Mouse (Mus musculus): ENCODE measurements around the gene Fau. TPM values are rescaled to one million over a fixed set of nuclear protein-coding genes. Genes with fewer than 3 reads are reported as not detected.

The Fau gene
- polyA plus RNA-seq (2012; rRNA removed; ENCODE audit: low replicate concordance): 740 and 1,078 TPM in 2 replicates

DNA sequence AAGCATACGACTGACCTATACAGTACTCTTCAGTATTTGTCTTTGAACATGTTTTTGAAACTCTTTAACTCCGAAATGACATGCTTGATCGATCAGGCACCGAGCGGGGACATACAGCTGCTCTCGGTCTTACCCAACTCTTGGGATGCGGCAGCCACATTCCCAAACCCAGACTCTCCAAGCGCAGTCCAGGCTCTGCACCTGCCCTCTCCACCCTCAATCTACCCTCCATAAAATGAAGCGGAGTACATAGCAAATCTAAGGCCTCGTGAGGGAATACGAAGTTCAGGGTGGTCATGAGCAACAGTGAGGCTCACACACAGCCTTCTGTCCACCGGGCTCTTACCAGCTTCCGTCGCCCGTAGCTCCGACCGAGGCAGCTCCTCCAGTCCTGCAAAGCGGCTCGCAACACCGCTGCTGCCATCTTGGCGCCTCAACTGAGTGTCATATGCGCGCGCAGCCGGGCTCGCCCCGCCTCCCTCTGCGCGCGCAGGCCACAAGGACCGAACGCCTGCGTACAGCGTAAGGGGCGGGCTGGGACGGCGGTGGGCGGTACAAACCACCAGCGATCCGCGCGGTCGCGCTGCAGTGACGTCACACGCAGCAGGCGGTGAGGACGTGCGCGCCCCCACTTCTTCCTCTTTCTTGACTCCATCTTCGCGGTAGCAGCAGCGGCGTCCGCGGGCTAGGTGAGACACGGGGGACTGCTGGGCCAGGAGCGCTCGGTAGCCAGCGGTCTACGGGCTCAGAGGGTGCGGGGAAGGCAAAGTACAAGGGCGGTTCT, at the start of gene Fau, which contains the start of gene Mrpl49:
TSS of gene Fau (plus strand) at position 532 of the 784 bp plus-strand sequence.
TSS of gene Mrpl49 (minus strand) at position 473 of the 784 bp plus-strand sequence.

DNA sequence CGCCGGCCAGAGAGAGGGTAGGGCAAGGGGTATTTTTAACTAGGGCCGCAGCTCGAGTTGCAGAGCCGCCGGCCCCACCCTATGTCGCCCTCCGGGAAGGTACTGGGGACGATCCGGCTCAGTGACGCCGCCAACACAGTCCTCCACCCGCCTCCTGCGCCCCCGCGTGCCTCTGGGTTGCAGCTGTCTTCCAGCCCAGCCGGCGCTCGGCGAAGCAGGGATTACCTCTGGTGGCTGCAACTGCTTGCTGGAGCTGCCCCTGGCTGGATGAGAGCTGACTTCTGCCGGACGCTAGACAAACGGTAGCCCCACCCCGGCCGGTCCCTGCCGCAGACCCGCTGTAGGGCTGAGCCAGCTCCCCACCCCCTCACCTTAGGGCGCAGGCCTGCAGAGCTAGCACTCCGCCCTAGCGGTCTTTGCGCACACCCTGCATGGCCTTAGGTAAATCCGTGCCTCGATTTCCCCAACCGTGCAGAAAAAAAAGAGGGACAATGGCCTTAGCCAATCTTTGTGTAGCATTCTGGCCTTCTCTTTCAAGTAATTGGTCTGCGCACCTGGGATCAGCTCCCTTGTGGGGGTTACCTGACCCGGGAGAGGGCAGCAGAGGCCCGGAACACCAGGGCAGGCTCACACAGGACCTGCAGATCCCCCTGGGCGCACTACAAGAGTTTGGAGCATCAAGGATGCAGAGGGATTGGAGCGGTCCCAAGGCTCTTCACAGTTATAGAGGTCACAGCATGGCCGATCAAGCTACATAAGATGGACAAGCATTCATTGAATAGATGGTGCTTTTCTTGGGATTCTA, 41.9 kb upstream of the Fau start, which contains the start of gene Capn1:
TSS of gene Capn1 (minus strand) at position 387 of the 805 bp plus-strand sequence.

DNA sequence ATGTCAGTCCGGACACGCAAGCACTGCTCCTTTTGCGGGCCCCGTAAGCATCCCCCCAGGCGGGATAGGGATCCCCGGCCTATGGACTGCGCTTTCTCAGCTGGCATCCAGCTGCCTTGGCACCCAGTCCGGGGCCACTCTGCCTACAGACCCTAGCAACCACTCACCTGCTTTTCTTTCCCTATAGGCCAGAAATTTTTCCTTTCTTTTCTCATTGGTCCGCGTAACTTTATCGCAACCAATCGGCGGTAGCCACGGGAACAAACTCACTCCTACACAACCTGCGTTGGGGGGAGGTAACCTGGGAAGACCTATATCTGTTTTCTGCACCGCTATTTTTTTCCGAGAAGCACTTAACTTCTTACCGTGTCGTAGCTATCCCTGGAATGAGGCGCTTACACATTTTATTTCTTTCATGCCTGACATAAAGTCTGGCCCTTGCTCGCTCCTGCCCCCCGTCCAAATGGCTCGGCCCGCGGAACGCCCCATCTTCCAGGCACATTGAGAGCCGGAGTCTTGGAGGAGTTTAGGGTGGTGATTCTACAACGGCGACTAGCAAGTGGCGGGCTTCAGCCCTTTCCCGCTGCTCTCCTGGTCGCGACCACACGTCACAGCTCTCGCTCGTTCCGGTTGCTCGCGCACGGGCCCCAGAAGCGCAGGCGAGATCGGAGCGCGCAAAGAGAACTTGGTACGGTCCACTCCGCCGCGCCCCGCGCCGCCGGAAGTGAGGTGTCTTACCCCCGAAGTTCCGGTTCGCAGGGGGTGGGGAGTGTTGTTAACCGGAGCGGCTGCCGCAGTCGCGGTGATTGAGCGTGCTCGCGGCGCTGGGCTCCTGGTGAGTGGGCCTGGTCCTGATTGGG, 11.1 kb upstream of the Fau start, which contains the start of gene Syvn1:
TSS of gene Syvn1 (plus strand) at position 283 of the 860 bp plus-strand sequence.

DNA sequence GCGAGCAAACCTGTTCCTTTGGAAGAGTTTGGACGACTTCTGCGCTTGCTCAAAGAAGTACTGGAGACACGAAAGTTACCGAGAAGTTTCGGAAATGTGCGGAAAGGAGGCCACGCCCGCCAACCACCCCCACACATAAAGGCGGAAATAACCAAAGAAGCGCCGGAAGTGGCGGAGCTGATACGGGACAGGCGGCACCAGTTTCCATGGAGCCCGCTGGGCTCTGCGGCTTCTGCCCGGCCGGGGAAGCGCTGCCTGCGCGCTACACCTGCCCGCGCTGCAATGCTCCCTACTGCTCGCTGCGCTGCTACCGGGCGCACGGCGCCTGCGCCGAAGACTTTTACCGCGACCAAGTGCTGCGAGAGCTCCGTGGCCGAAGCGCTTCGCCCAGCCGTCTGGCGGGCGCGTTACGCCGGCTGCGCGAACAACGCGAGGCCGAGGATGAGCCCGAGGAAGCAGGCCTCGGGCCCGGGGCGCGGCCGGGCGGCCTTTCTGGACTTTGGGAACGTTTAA, 3.4 kb downstream of the Fau start, which contains the start of gene Znhit2:
TSS of gene Znhit2 (plus strand) at position 172 of the 513 bp plus-strand sequence.

GRCm38 (mm10) chr19:6067724-6068415, 10.2 kb downstream of the Fau start, which contains the start of gene Tm7sf2:
TSS of gene Tm7sf2 (minus strand) at chr19:6068373.

DNA sequence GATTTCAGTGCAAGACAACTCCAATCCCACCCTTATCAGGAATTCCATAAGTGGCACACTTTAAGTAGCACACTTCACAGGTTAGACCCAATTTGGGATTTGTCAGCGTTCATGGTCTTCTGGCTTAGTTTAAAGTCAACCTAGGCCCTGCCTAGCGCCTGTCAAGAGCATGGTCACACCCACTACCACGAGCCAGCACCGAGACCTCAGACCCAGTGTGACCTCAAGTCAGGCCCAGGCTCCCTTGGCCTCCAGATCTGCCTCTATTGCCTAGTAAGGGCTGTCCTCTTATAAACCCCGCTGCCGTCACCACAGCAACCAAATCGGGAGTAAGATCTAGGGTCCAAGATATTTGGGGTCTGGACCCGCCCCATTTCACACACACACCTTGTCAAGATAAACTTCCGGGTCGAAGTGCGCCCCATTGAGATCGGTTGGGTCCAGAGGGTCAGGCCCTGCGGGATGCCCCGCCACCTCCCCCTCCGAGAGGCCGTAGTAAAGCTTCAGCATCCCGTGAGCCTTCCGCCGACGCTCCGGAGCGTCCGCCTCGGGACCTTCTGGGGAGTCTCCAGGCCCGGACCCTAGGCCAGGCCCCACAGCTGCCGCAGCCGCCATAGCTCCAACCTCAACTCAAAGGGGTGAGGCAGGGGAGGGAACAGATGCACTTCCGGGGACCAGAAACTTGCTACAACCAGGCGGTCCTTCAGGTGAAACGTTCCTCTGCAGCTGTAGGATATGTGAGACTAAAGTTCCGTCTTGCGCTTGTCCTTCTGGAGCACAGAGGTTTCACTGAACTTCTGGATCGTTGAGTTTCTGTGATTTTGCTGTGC, 19.1 kb downstream of the Fau start, which contains the start of gene Vps51:
TSS of gene Vps51 (minus strand) at position 668 of the 830 bp plus-strand sequence.

DNA sequence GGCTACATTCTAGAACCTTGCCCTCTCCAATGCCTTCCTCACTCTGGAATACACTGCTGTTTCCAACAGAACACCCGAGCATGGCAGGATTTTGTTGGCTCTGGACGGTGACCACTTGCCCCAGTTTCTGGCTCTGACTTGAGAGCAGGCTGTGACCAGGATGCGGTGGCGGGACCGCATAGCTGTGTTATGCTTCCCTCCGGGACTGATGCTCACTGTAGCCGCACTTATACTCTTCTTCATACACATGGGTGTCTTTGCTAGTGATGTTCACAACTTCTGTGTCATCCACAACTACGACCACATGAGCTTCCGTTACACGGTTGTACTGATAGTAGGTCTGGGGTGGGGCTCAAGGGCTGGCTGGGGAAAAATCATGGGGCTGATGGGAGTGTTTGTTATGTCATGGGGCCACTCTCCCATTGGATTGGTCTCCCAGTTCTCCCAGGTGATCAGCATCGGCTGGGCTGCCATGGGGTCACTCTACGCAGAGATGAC, 22.4 kb downstream of the Fau start, which contains the start of gene Tmem262:
TSS of gene Tmem262 (plus strand) at position 51 of the 498 bp plus-strand sequence.

GRCm38 (mm10) chr19:6082156-6082555, 24.5 kb downstream of the Fau start, which contains the start of gene Gm28374:
TSS of gene Gm28374 (minus strand) at chr19:6082256.

DNA sequence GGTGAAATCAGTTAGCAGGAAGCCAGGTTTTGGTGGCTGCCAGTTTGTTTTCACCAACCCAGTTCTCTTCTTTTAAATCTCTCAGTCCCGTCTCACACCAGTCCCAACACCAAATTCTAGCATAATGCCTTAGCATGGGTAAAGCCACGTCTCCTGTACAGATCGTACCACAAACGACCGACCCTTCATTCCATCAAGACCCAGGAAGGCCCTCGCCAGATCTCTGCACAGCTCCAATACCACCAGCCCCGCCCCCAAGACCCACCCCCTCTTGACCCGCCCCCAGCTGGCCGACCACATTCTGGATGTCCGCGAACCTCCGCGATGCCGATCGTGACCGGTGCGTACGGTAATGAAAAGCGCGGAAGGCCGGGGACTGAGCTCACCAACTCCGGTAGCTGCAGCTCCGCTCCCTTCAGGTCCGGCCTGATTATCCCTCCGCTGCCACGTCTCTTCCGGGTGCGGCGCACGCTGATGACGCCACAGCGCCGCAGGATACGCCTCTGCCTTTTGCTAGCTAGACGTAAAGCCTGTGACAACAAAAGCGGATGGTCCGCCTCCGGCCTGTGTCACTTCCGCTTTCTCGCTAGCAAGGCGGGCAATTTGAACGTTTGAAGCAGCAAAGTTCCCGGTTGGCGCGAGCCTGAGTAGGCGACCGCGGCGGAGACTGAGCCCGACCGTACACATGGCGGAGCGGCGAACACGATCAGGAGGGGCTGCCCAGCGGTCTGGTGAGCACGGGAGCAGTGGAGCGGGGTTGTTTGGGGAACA, 27.0 kb downstream of the Fau start, which contains the start of the genes Zfpl1 and Cdca5:
TSS of gene Zfpl1 (minus strand) at position 479 of the 771 bp plus-strand sequence.
TSS of gene Cdca5 (plus strand) at position 506 of the 771 bp plus-strand sequence.

DNA sequence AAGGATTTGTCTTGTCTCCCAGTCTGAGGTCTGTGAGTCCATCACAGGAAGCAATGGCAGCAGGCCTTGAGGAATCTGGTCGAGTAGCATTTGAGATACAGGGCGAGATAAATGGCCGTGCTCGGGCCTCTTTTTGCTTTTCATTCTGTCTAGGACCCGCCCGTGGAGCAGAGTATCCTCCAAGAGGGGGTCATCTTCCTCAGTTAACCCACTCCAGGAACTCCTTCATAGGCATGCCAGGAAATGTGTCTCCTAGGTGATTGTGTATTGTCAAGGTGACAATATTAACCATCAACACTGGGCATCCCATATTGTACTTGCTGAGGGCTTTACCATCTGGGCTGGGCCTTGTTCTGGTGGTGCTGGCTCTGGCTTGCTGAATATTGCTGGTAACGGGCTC, 36.5 kb downstream of the Fau start, which contains the start of gene AC131692.1:
TSS of gene AC131692.1 (plus strand) at position 301 of the 400 bp plus-strand sequence.

GRCm38 (mm10) chr19:6105586-6105985, 47.9 kb downstream of the Fau start, which contains the start of gene Naaladl1:
TSS of gene Naaladl1 (plus strand) at chr19:6105782.

Other genes starting within 250 kb of the Fau start
- 22.5 and 24.5 TPM in 2 replicates for gene Frmd8, start 182.6 kb upstream of the Fau start, polyA plus RNA-seq (2012; rRNA removed; ENCODE audit: low replicate concordance)
- gene Slc25a45, start 180.0 kb upstream of the Fau start, polyA plus RNA-seq (2012; rRNA removed; ENCODE audit: low replicate concordance): 24.1 and 26.7 TPM in 2 replicates
- gene Tigd3, start 163.7 kb upstream of the Fau start, polyA plus RNA-seq (2012; rRNA removed; ENCODE audit: low replicate concordance): 0.33 and 1.0 TPM in 2 replicates
- gene Dpf2, start 144.8 kb upstream of the Fau start, polyA plus RNA-seq (2012; rRNA removed; ENCODE audit: low replicate concordance): 73.6 and 128 TPM in 2 replicates
- 24.5 and 38.9 TPM in 2 replicates for gene Cdc42ep2, start 133.0 kb upstream of the Fau start, polyA plus RNA-seq (2012; rRNA removed; ENCODE audit: low replicate concordance)
- 60.9 and 84.4 TPM in 2 replicates for gene Pola2, start 93.6 kb upstream of the Fau start, polyA plus RNA-seq (2012; rRNA removed; ENCODE audit: low replicate concordance)
- gene Slc22a20, start 71.7 kb upstream of the Fau start, polyA plus RNA-seq (2012; rRNA removed; ENCODE audit: low replicate concordance): not detected in 2 replicates
- 42.0 and 72.3 TPM in 2 replicates for gene Capn1, start 41.9 kb upstream of the Fau start, polyA plus RNA-seq (2012; rRNA removed; ENCODE audit: low replicate concordance)
- gene Syvn1, start 11.3 kb upstream of the Fau start, polyA plus RNA-seq (2012; rRNA removed; ENCODE audit: low replicate concordance): 59.3 and 60.1 TPM in 2 replicates
- 29.0 and 43.8 TPM in 2 replicates for gene Mrpl49, start 59 bp upstream of the Fau start, polyA plus RNA-seq (2012; rRNA removed; ENCODE audit: low replicate concordance)
- 43.0 and 48.9 TPM in 2 replicates for gene Znhit2, start 3.3 kb downstream of the Fau start, polyA plus RNA-seq (2012; rRNA removed; ENCODE audit: low replicate concordance)
- 39.1 and 40.1 TPM in 2 replicates for gene Tm7sf2, start 10.5 kb downstream of the Fau start, polyA plus RNA-seq (2012; rRNA removed; ENCODE audit: low replicate concordance)
- 67.5 and 83.1 TPM in 2 replicates for gene Vps51, start 19.4 kb downstream of the Fau start, polyA plus RNA-seq (2012; rRNA removed; ENCODE audit: low replicate concordance)
- not detected in 2 replicates for gene Tmem262, start 22.2 kb downstream of the Fau start, polyA plus RNA-seq (2012; rRNA removed; ENCODE audit: low replicate concordance)
- 0.19 and 0.49 TPM in 2 replicates for gene Gm28374, start 24.4 kb downstream of the Fau start, polyA plus RNA-seq (2012; rRNA removed; ENCODE audit: low replicate concordance)
- 100 and 103 TPM in 2 replicates for gene Zfpl1, start 27.1 kb downstream of the Fau start, polyA plus RNA-seq (2012; rRNA removed; ENCODE audit: low replicate concordance)
- gene Cdca5, start 27.1 kb downstream of the Fau start, polyA plus RNA-seq (2012; rRNA removed; ENCODE audit: low replicate concordance): 0.30 and 4.4 TPM in 2 replicates
- gene AC131692.1, start 36.6 kb downstream of the Fau start, polyA plus RNA-seq (2012; rRNA removed; ENCODE audit: low replicate concordance): not detected in 2 replicates
- gene Naaladl1, start 47.9 kb downstream of the Fau start, polyA plus RNA-seq (2012; rRNA removed; ENCODE audit: low replicate concordance): 0.09 and 0.22 TPM in 2 replicates
- gene Sac3d1, start 60.8 kb downstream of the Fau start, polyA plus RNA-seq (2012; rRNA removed; ENCODE audit: low replicate concordance): 19.6 and 37.2 TPM in 2 replicates
- 31.6 and 42.5 TPM in 2 replicates for gene Snx15, start 70.5 kb downstream of the Fau start, polyA plus RNA-seq (2012; rRNA removed; ENCODE audit: low replicate concordance)
- gene Batf2, start 83.1 kb downstream of the Fau start, polyA plus RNA-seq (2012; rRNA removed; ENCODE audit: low replicate concordance): 8.7 and 11.0 TPM in 2 replicates
- gene Arl2, start 83.7 kb downstream of the Fau start, polyA plus RNA-seq (2012; rRNA removed; ENCODE audit: low replicate concordance): 139 and 178 TPM in 2 replicates
- 0.26 and 0.46 TPM in 2 replicates for gene Majin, start 126.5 kb downstream of the Fau start, polyA plus RNA-seq (2012; rRNA removed; ENCODE audit: low replicate concordance)
- 0.63 and 0.66 TPM in 2 replicates for gene Gpha2, start 168.5 kb downstream of the Fau start, polyA plus RNA-seq (2012; rRNA removed; ENCODE audit: low replicate concordance)
- 90.3 and 103 TPM in 2 replicates for gene Ppp2r5b, start 178.0 kb downstream of the Fau start, polyA plus RNA-seq (2012; rRNA removed; ENCODE audit: low replicate concordance)
- 38.8 and 43.8 TPM in 2 replicates for gene Atg2a, start 183.8 kb downstream of the Fau start, polyA plus RNA-seq (2012; rRNA removed; ENCODE audit: low replicate concordance)
- 270 and 315 TPM in 2 replicates for gene Ehd1, start 218.9 kb downstream of the Fau start, polyA plus RNA-seq (2012; rRNA removed; ENCODE audit: low replicate concordance)
- 10.9 and 14.7 TPM in 2 replicates for gene Cdc42bpg, start 248.6 kb downstream of the Fau start, polyA plus RNA-seq (2012; rRNA removed; ENCODE audit: low replicate concordance)

All from subcutaneous adipose tissue, adult 2 months (tissue).